Mouse (Mus musculus) layer of hippocampus, adult 9-11 months (tissue): ENCODE measurements around the gene Slc30a3.
"Not testable (repeated sequence)": the region's sequence is repeated elsewhere in the genome, so short reads cannot be mapped to it uniquely, and the experiment has no call there.

Experiments
- DNase-seq: peaks from one replicate; pipeline ENCODE4 v3.0.0; 2022

Gene Slc30a3

DNA sequence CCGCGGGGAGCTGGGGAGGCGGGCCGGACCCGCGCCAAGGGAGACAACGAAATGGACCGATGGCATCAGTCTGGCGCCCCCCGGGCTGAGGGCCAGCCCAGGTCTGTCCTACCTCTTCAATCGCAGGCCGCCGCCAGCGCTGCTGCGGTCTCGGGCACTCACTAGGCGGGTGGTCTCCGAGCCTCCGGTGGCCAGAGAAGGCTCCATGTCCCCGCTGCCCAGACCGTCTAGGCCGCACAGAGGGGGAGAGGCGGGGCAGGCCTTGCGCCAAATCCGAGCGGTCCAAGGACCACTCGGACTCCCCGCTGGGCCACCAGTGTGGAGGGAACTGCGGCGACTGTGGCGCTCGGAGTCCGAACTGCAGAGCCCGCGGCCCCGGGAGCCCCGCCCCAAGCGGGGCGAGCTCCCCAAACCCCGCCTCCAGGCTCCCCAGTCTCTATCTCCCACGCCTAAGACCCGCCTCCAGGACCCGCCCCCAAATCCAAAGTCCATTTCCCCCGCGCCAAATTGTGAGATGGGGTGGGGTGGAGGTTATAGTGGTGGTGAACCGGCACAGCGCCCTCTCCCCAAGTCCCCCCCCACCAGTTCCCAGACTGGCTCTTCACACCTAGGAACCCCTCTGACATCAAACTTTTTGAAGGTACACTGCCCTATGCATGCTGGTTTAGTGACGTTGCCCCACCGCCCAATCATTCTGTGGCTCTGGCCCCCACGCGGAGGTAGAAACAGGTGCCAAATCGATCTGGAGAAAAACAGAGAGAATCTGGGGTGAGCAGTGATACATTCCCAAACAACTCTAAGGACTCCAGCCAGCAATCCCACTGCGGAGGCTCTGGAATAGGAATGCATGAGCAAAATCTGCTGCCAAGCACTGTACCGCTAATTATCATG lies 14.6 kb downstream of the Slc30a3 start:
- DNase-seq: peak; percentile 72

DNA sequence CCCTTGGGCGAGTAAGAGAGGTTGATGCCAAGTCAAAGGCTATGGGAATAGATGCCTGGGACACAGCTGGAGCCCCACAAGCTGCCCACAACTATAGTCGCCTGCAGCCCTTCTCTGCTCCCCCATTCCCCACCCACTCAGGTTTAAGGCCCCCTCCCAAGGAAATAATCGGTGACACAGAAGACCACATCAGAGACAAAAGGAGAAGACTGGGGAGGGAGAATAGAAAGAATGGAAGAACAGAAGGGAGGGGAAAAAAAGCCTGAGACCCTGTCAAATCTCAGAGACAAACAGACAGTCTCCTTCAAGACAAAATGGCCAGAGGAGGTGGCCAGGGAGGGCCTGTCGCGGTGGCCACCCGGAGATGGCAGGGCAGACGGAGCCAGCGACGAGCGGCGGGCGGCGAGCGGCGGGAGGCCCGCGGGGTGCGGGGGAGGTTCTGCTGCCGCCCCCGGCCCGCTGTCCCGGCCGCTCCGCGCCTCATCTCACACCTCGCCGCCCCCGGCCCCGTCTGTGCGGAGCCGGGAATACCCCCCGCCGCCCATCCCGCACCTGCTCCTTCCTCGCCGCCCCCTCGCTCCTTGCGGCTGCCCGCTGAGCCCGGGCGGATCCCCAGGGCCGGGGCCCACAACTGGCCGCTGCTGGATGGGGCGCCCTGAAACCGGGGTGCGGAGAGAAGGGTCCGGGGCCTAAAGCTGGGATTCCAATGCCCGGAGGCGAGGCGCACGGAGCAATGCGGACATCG lies 15.6 kb downstream of the Slc30a3 start:
- DNase-seq: peak; percentile 57

DNA sequence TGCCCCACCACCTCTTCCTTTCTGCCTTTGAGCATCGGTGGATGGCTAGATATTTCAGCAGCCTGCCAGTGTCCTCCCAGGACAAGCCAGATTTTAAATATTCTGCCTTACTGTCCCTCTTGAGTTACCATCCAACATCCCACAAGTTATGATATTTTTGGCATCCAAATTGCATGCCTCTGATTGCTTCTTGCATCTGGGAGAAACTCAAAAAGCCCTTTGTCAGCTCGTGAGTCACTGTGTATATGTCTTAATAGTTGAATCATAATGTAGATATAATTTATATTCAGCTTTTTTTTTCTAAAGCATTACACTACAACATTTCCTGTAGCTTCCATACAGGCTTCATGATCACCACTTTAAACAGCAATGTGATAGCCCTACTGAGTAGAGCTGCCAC lies 20.9 kb downstream of the Slc30a3 start:
- no peak for DNase-seq

DNA sequence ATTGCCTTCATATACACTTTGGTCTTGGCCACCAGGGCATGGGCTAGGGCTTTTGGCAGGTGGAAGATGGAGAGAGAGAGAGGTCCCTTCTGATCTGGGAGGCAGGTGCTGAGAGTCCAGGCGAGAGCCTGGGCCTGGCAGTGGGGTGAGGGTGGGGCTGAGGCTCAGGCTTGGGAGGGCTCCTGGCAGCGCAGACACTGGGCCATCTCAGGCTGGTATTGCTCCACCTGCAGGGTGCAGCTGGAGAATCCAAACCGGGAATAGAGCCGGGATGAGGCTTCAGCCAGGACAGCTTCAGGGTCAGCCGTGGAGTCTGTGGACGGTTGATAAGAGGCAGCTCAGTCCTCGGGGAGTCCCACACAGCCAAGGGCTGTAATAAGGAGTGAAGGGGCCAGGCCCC lies 21.4 kb downstream of the Slc30a3 start:
- DNase-seq: no peak

DNA sequence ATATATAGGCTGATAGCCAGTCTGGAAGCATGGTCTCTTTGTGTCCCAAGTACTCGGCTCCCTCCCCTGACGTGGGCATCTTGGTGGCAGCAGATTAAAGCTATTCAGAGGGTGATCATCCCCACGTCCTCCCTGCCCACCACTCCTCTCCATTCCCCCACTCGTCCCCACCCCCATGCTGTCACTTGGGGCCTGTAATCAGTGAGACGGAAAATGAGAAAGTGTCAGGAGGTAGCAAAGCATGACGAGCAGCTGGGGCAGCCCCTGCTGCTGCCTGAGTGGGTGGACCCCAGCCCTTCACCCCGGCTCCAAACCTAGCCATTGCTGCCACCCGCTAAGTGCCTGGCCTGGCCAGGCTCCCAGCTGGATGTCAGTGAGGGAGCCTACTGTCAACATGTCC lies 24.1 kb downstream of the Slc30a3 start:
- DNase-seq: no peak

DNA sequence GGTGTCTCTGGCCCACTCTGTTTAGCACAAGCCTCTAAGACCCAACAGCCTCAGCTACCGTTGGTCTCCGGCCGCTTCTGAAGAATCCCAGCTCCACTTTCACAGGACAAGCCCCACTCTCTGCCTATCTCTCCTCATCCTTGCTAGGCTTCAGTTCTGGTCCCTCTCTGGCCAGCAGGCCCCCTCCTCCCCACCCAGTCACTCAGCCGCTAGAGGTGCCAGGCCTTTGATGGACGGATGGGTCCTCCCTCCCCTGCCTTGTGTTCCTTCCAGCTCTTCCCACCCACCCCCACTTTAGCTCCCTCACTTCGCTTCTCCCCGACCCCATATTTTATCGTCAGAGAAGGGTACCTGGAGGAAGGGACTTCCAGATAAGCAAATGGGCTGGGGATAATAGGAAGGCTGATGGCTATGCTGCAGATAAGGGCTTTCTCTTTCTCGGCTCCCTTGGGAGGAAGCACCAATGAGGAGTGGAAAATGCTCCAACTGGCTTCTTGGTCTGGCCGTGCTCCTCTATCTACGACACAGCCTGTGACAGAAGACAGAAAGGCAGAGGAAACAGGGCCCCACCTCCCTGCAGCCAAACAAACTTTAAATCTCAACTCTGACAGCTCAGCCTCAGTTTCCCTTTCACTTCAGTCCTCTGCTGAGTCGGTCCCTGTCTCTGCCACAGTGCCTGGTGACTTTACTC lies 25.0 kb downstream of the Slc30a3 start:
- no peak for DNase-seq

DNA sequence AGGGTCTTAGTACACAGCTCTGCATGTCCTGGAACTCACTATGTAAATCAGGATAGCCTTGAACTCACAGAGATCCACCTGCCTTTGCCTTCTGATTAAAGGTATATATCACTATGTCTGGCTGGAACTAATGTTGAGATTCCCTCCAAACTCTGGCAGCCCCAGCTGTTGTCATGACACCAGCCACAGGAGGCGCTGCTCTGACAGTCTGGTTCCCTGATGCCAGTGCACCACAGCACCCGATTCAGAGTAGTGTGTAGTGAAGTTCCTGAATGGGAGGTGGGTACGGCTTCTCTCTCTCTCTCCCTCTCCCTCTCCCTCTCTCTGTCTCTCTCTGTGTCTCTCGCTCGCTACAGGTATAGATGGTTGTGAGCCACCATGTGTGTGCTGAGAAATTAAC lies 25.7 kb downstream of the Slc30a3 start:
- DNase-seq: peak; percentile 48

DNA sequence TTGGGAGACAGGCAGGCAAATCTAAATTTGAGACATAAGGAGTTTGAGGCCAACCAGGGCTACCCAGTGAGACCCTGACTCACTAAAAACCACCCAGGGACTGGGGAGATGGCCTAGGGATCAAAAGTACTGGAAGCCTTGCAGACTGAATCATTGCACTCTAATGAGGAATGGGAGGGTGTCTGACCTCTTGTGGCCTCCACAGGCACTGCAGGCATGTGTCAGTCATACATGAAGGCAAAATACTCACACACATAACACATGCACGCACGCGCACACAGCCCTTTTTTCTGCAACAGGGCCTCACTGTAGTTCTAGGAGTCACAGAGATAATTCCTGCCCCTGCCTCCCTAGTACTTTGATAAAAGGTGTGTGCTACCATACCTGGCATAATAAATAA lies 26.7 kb downstream of the Slc30a3 start:
- DNase-seq: no peak

DNA sequence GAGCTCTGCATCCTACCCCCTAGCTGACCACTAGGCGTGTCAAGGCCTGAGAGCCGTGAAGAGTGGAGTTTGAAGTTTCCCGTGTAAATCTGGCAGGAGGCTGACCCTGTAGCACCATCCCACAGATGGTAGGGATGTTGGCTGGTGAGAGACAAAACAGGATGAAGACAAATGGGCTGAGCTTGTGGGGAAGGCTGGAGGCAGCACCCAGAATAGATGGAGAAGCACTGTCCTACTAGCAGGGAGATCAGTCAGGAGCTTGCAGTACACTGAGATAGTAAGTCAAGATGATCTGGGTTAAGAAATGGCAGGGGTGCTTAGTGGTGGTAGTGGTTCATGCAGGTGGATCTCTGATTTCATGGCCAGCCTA lies 27.3 kb downstream of the Slc30a3 start:
- DNase-seq: no peak

DNA sequence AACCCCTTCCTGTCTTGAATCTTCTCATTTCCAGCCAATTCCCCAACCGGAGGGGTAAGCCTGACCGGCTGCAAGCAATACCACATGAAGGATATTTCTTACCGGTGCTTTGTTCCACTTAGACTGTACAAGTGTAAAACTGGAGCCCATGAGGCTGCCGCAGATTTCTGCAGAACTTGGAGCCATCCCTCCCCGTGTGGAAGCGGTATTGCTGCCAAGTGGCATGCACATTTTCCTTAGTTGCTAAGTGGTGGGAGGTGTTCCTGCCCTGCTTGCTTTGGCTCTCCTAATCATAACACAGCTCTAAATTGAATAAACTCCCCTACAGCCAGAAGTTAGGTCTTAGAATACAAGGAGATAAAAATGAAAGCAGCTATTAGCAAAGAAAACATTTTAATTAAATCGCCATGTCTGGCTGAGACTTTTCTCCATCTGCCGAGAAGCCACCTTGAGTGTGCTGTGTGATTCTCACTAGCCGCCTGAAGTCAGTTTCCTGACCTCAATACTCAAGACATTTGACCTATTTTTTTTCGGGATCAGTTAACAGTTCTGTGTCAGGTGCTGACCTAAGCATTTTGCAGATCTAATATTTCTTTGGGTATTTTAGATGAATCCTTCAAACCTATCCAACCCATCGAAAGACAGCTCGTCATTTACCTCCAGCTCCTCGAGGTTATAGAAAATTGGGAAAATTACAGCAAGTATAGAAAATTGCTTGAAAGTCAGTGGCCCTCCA lies 27.8 kb downstream of the Slc30a3 start:
- peak; percentile 74 for DNase-seq

DNA sequence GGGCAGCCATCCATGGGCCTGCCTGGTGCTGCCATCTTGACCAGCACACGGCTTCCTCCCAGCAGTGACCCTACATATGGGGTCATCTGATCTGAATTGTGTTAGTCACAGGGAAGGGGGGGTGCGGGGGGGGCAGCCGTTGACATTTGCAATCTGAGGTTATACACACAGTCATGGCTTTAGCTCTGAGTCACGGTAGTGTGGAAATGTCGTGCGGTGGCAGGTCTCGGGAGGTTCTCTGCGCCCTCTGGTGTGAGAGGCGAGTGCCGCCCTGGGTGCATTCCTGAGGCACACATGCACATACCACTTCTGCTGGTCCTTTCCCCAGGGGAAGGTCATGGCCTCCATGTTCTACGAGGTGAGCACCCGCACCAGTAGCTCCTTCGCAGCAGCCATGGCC lies 31.7 kb downstream of the Slc30a3 start:
- DNase-seq: no peak

DNA sequence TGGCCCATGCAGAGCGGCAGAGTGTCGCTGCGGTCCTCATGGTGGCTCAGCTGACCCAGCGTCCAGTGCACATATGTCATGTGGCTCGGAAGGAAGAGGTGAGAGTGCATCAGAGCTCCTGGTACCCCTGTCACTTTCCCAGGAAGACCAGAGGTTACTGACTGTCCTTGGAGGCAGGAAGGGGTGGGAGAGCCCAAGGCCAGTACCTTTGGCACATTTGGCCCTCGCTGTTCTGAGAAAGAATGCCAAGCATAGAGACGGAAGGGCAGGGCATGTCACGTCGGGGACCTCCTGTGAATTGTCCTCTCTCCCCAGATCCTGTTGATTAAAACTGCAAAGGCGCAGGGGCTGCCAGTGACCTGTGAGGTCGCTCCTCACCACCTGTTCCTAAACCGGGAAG lies 34.9 kb downstream of the Slc30a3 start:
- DNase-seq: no peak

DNA sequence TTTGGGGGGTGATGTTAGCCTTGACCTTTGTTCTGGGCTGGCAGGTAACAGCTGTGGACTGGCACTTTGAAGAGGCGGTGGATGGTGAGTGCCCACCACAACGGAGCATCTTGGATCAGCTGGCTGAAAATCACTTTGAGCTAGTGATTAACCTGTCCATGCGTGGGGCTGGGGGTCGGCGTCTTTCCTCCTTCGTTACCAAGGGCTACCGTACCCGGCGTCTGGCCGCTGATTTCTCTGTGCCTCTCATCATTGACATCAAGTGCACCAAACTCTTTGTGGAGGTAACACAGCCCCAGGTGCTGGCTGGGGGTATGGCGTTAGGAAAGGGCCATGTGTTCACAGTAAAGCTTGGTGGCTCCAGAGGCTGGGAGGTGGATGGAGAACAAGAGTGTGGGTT lies 36.2 kb downstream of the Slc30a3 start:
- DNase-seq: no peak

DNA sequence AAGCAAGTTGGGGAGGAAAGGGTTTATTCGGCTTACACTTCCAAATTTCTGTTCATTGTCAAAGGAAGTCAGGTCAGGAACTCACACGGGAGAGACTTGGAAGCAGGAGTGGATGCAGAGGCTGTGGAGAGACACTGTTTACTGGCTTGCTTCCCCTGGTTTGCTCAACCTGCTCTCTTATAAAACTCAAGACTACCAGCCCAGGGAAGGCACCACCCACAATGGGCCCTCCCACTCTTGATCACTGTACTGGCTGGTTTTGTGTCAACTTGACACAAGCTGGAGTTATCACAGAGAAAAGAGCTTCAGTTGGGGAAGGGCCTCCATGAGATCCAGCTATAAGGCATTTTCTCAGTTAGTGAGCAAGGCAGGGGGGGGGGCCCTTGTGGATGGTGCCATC lies 37.0 kb downstream of the Slc30a3 start:
- DNase-seq: no peak

DNA sequence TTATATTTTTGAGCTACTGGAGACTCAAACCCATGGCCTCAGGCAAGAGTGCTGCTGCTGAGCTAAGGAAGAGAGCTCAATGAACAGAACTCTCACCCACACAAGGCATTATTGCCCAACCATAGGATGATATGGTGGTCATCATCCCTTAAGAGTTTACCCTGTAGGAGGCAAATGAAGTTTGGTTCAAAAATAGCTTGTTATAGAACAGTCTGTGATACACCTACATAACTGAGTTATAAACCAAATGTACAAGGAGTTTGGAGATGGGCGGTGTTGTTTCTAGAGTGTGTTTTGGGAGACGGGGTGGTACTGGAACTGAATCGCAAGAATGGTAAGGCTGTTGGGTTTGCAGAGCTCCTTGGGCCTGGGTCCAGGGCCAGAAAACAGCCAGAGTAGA lies 38.2 kb downstream of the Slc30a3 start:
- no peak for DNase-seq

DNA sequence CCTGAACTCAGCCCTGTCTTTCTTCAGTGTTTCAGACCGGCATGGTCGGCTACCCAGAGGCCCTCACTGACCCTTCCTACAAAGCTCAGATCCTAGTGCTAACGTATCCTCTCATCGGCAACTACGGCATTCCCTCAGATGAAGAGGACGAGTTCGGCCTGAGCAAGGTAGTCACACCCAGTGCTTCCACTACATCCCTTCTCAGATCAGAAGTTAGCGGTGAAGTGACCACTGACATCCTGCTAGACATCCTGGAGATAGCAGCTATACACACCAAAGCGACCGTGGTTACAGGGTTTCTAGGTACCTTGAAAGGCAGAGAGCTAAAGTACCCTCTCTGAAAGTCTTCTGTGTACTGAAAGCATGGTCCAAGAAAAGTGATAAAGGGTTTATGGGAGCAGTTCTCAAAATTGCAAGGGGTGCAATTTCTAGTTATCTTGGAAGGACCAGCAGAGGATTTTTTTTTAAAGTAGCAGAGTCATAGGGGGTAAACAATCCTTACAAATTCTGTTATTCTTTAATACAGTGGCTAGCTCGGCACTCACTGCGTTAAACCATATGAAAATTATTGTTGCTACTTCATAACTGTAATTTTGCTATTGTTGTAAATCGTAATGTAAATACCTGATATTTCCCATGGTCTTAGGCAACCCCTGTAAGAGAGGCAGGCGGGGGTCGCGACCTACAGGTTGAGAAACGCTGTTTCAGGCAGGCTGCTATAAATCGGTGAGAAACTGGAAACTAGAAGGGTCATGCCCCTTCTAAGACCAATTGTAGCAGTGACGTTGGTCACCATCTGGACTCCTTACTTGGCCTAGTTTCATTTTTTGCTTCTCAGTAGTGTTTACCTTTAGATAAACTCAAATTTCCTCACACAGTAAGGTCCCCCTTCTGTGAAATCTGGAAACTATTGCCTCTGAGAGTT lies 52.6 kb downstream of the Slc30a3 start:
- DNase-seq: no peak

DNA sequence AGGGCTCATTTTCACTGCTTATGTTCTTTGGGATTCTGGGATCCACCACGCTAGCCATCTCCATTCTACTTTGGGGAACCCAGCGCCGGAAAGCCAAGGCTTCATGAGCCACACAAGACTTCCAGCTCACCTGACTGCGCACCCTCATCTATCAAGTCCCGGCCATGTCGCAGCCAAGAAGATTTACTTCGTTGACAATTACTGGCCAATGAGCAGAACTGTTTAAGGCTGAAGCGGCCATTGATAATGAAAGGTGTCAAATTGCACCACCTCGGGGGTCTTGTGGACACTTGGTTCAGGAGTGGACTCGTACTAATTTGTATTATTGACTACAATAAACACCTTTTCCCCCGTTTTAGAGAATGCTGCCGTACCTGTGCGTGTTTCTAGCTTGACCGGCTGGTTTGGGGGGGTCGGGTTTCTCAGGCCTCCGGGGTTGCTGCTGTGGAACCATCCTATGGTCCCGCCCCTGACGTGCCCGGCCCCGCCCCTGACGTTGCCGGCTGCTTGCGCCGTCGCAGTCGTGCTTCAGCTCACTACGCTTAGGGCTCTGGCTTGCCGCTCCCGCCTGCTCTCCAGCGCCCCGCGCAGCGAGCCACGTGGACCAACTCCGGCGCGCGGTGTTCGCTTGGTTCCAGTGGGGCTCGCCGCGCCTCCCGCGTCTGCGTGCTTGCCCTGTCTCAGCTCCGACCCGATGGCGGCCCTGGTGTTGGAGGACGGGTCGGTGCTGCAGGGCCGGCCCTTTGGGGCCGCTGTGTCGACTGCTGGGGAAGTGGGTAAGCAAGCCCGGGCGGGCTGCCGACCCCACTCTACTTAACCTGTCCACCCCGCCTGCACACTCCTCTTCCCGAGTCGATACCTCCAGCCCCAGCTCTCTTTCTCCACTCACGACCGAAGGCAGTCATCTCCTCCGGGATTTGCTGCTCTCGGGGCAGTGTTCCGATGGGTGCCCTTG lies 53.5 kb downstream of the Slc30a3 start, which contains the start of gene Cad:
Cad (plus strand) TSS at position 520 of the 955 bp plus-strand sequence.
- DNase-seq: peak; percentile 92

DNA sequence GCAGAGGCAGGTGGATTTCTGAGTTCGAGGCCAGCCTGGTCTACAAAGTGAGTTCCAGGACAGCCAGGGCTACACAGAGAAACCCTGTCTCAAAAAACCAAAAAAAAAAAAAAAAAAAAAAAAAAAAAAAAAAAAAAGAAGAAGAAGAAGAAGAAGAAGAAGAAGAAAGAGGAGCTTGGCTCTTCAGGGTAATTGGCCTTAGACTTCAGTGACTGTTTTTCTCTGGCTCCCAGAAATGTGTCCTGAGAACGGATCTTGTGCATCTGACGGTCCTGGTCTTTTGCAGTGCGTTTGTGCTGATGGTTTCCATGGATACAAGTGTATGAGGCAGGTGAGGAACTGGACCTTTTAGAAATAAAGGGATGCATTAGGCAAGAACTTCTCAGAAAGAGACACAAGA lies 54.3 kb downstream of the Slc30a3 start:
- not testable (repeated sequence) for DNase-seq

DNA sequence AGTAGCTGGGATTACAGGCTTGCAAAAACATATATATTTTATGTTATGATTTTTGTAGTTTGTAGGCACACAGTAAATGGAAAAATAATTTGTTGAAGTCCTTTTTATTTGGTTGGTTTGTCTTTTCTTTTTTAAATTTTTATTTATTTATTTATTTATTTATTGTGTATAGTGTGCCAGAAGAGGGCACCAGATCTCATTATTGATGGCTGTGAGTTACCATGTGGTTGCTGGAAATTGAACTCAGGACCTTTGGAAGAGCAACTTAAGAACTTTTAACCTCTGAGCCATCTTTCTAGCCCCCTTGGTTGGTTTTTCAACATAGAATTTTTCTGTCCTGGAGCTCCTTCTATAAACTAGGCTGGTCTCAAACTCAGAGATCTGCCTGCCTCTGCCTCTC lies 57.6 kb downstream of the Slc30a3 start:
- DNase-seq: no peak
